Mouse (Mus musculus) C2C12 (cell line): ENCODE results near the gene Cfap61.

Experiments
- CTCF ChIP-seq: IDR thresholded peaks from one replicate; pipeline ENCODE4 v1.5.1; 2011; ENCODE audit not compliant: control insufficient read depth, insufficient read depth, insufficient read length
- MYOG ChIP-seq: IDR thresholded peaks from one replicate; pipeline ENCODE4 v1.6.1; 2011; ENCODE audit not compliant: control insufficient read depth, insufficient read length; ENCODE audit errors: extremely low read depth

DNA sequence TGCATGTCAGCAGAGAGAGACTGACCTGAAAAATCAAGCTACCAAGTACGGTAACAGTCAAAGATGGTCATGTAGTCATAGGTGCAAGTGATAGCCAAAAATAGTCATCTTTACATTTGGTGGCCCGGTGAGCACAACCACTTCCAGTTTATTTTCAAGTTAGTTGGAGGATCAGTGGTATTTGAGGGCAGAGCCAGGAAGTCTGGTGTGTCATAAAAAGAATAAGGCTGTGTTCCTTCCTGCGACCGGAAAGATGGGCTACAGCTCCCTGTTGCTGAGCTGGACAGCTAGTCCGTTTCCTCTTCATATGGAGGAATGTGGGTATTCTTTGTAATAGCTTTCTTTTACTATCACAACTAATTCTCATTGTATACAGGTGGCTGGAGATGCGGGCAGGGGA, 181.7 kb downstream of the Cfap61 start:
- no peak for TF ChIP-seq MYOG
- TF ChIP-seq CTCF, result no peak
